Mouse (Mus musculus): Measurements from ENCODE around the gene Bpifb4. TPM values are rescaled to one million over a fixed set of nuclear protein-coding genes. Genes with fewer than 3 reads are reported as not detected.

Bpifb4 gene
- polyA plus RNA-seq, 1 experiment from 2014 or later, result not detected

DNA sequence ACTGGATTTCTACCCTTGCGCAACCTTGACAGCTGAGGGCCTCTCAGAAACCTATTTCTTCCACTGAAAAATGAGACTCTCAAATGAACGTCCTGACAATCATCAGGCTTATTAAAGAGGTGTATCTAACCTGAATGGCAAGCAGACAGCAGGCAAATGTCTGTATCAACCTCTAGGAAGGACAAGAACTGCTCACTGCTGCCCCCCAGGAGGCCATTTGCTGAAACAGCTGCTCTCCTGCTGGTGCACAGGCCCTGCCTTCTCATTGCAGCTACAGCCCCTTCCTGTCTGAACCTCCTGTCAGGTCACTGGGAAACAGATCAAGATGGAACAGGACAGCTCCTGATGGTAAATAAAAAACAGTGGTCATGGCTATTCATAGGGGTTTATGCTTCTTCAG lies 68.3 kb downstream of the Bpifb4 start:
- no peaks in the 10 kb centered on the region for H3K36me3 ChIP-seq
- no peaks in the 10 kb centered on the region for H3K4me1 ChIP-seq
- H3K9me3 ChIP-seq (replicated peaks), result no peaks in the 10 kb centered on the region
- no peak overlapping the region for H3K4me2 ChIP-seq
- ATAC-seq (replicated peaks; ENCODE audit: low FRiP score), result no peak
- no peak overlapping the region for H3K4me3 ChIP-seq (replicated peaks)
- 81% methylated on average over 2 of the region's 2 CpGs for WGBS
- H3K9ac ChIP-seq, result no peak overlapping the region
- no peaks in the 10 kb centered on the region for H3K27me3 ChIP-seq
- no peak overlapping the region for H3K27ac ChIP-seq

DNA sequence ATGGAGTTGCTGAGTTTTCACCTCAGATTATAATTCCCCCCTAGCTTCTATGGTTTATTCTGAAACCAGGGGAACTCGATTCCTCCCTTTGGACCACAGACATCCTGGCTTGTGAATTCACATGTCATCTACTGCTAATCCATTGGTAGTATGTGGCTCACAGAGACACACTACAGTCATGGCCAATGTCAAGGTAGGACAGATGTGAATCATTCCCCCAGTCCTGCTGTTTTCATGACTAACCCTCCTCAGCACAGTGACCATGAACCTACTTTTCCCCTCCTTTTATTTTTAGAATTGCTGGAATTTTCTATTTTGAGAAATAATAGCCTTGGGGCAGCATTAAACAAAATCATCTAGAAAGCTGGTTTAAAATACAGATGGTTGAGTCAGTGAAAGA lies 69.4 kb downstream of the Bpifb4 start:
- WGBS, result 73% methylated on average over 1 of the region's 1 CpGs
- H3K9me3 ChIP-seq (replicated peaks), result no peaks in the 10 kb centered on the region
- no peak overlapping the region for H3K9ac ChIP-seq
- H3K36me3 ChIP-seq, result no peaks in the 10 kb centered on the region
- no peak for ATAC-seq (replicated peaks; ENCODE audit: low FRiP score)
- H3K27ac ChIP-seq, result no peak overlapping the region
- no peak overlapping the region for H3K4me3 ChIP-seq (replicated peaks)
- H3K4me2 ChIP-seq, result no peak overlapping the region
- no peaks in the 10 kb centered on the region for H3K27me3 ChIP-seq
- no peaks in the 10 kb centered on the region for H3K4me1 ChIP-seq

DNA sequence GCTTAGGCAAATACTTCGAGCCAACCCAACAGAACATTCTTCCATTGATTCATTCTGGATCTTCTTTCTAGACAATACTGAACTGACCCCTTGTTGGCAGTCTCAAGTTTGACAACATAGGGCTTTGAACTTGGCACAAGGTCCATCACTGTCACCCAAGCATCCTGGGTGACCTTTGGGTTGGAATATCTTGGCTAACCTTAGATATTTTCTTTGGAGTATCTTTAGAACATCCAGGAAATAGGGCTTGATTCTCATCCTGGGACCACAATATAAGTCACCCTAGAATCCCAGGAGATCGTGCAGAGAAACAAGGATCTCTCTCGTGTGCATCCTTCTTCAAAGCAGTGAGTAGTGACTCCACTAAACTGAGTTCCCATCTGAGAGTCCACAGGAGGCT lies 70.0 kb downstream of the Bpifb4 start, which contains the start of gene Bpifa2:
Gene Bpifa2 (plus strand): TSS at position 301 of the 400 bp plus-strand sequence.
- H3K4me1 ChIP-seq, result no peaks in the 10 kb centered on the region
- H3K4me3 ChIP-seq (replicated peaks), result no peak within 1 kb of the TSS
- ATAC-seq (replicated peaks; ENCODE audit: low FRiP score), result no peak
- H3K27me3 ChIP-seq, result no peaks in the 10 kb centered on the region
- H3K27ac ChIP-seq, result no peak within 1 kb of the TSS
- no peak within 1 kb of the TSS for H3K4me2 ChIP-seq
- H3K9me3 ChIP-seq (replicated peaks), result no peaks in the 10 kb centered on the region
- H3K9ac ChIP-seq, result no peak within 1 kb of the TSS
- H3K36me3 ChIP-seq, result no peaks in the 10 kb centered on the region
- 87% methylated on average over 3 of the region's 3 CpGs for WGBS

Other genes with a start within 250 kb of the Bpifb4 start
- not detected in 2 replicates for gene Dnmt3c, start 241.6 kb upstream of the Bpifb4 start, polyA plus RNA-seq (2015; fragmentation: Nextera tagmentation; extraction: Ambion mirVana)
- 234 and 269 TPM in 2 replicates for gene Mapre1, start 196.9 kb upstream of the Bpifb4 start, polyA plus RNA-seq (2015; fragmentation: Nextera tagmentation; extraction: Ambion mirVana)
- not detected in 2 replicates for gene Efcab8, start 158.3 kb upstream of the Bpifb4 start, polyA plus RNA-seq (2015; fragmentation: Nextera tagmentation; extraction: Ambion mirVana)
- not detected in 2 replicates for gene Sun5, start 67.1 kb upstream of the Bpifb4 start, polyA plus RNA-seq (2015; fragmentation: Nextera tagmentation; extraction: Ambion mirVana)
- not detected in 2 replicates for gene Bpifb2, start 63.2 kb upstream of the Bpifb4 start, polyA plus RNA-seq (2015; fragmentation: Nextera tagmentation; extraction: Ambion mirVana)
- not detected in 2 replicates for gene Bpifb6, start 37.8 kb upstream of the Bpifb4 start, polyA plus RNA-seq (2015; fragmentation: Nextera tagmentation; extraction: Ambion mirVana)
- gene Bpifb3, start 20.0 kb upstream of the Bpifb4 start, polyA plus RNA-seq (2015; fragmentation: Nextera tagmentation; extraction: Ambion mirVana), result not detected in 2 replicates
- not detected in 2 replicates for gene Bpifa6, start 36.7 kb downstream of the Bpifb4 start, polyA plus RNA-seq (2015; fragmentation: Nextera tagmentation; extraction: Ambion mirVana)
- not detected in 2 replicates for gene Bpifa2, start 70.1 kb downstream of the Bpifb4 start, polyA plus RNA-seq (2015; fragmentation: Nextera tagmentation; extraction: Ambion mirVana)
- gene Bpifa3, start 192.1 kb downstream of the Bpifb4 start, polyA plus RNA-seq (2015; fragmentation: Nextera tagmentation; extraction: Ambion mirVana), result not detected in 2 replicates
- gene Bpifa1, start 204.7 kb downstream of the Bpifb4 start, polyA plus RNA-seq (2015; fragmentation: Nextera tagmentation; extraction: Ambion mirVana), result not detected in 2 replicates
- not detected in 2 replicates for gene Bpifa5, start 224.4 kb downstream of the Bpifb4 start, polyA plus RNA-seq (2015; fragmentation: Nextera tagmentation; extraction: Ambion mirVana)

Measured in kidney, embryonic 15.5 days (tissue).